Mouse (Mus musculus) liver, embryonic 11.5 days (tissue): Measurements from ENCODE around the gene Nrg4. TPM values are rescaled to one million over a fixed set of nuclear protein-coding genes. Genes with fewer than 3 reads are reported as not detected.
A peak's percentile ranks its signal among the peaks of the same experiment; 100 is the strongest.
"Not testable (repeated sequence)": the region's sequence is repeated elsewhere in the genome, so short reads cannot be mapped to it uniquely, and the experiment has no call there.

Experiments used
- ATAC-seq: fragments of 200-750 bp; cut with Nextera tagmentation; replicated peaks from 2 replicates; pipeline ENCODE4 v1.8.0; 2017; ENCODE audit warnings: moderate number of reproducible peaks, mild to moderate bottlenecking, moderate TSS enrichment, moderate library complexity; ENCODE audit not compliant: low FRiP score
- DNase-seq: peaks from one replicate; pipeline ENCODE4 v3.0.0-alpha.2; 2017; ENCODE audit warnings: low spot score
- H3K27ac ChIP-seq: fragments of 300-500 bp; sonication (generic); 2 replicates; pipeline ENCODE4 v1.5.1; 2014; ENCODE audit warnings: mild to moderate bottlenecking, low read depth, low read length, control low read depth
- H3K27me3 ChIP-seq: fragments of 300-500 bp; sonication (generic); replicated peaks from 2 replicates; pipeline ENCODE4 v1.6.1; 2014; ENCODE audit warnings: low read length, mixed read lengths; ENCODE audit not compliant: control insufficient read depth, insufficient read depth
- H3K36me3 ChIP-seq: fragments of 300-500 bp; sonication (generic); 2 replicates; pipeline ENCODE4 v1.6.1; 2014; ENCODE audit warnings: mild to moderate bottlenecking, low read length, moderate library complexity, mixed read lengths; ENCODE audit not compliant: control insufficient read depth, insufficient read depth
- H3K4me1 ChIP-seq: fragments of 300-500 bp; sonication (generic); replicated peaks from 2 replicates; pipeline ENCODE4 v1.6.1; 2014; ENCODE audit warnings: low read length, mixed read lengths; ENCODE audit not compliant: control insufficient read depth, insufficient read depth
- H3K4me2 ChIP-seq: fragments of 300-500 bp; sonication (generic); 2 replicates; pipeline ENCODE4 v1.6.1; 2014; ENCODE audit warnings: mild to moderate bottlenecking, control low read depth, moderate library complexity
- H3K4me3 ChIP-seq: fragments of 300-500 bp; sonication (generic); 2 replicates; pipeline ENCODE4 v1.5.1; 2014; ENCODE audit warnings: low read depth, low read length, control low read depth
- H3K9ac ChIP-seq: fragments of 300-500 bp; sonication (generic); 2 replicates; pipeline ENCODE4 v1.6.1; 2014; ENCODE audit warnings: low read depth, low read length, control low read depth
- H3K9me3 ChIP-seq: fragments of 300-500 bp; sonication (generic); 2 replicates; pipeline ENCODE4 v1.6.1; 2016; ENCODE audit warnings: low read length, inconsistent platforms, mixed read lengths; ENCODE audit not compliant: control insufficient read depth
- WGBS: fragments of 180-500 bp; shearing (Covaris S2); extraction: QIAGEN DNeasy Blood & Tissue Kit; methylation state at CpG from one replicate; pipeline ENCODE4 v1.1.7; 2014; 5-methylcytosine and 5-hydroxymethylcytosine counted together
- polyA plus RNA-seq: library from polyadenylated mRNA; unstranded; fragments of >200 nt; fragmentation: Nextera tagmentation; extraction: Ambion mirVana; gene quantifications from 2 replicates; pipeline ENCODE4 v1.2.1, GENCODE M21; 2014

Nrg4 gene
- polyA plus RNA-seq, 1 experiment from 2014 or later: 1.1 TPM

DNA sequence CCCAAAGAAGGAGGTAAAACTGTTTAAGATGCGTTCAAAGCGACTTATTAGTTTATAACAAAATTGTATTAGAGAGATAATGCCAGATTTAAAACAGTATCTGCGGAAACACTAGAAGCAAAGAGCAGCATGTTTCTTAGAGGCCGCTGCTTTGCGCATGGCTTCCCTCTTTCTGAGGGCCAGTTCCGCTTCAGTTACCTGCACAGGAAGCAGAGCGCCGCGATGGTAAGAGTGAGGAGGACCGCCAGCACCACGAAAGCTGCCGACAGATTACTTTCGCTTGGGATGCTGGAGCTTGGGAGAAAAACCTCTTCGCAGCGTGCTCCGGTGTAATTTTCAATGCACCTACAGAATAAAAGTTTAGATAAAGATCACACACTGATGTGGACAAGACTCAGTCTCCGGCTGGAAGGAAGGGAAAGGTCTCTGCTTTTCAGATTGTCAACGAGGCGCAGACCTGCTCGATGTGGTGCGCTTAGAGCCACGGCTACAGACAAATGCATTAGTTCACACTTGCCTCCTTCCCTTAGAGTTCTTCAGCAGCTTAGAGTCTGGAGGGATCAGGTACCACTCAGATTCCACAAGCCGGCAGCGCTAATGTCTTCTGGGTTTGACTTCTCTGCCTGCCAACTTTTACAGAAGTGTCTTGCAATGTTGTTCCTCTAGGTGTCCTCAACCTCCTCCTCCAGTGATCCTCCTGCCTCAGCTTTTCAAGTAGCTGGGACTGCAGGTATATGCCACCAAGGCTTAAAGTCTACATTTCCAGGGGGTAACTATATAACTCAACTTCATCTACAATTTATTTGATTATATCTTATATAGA lies 84.6 kb downstream of the Nrg4 start:
- Histone ChIP-seq H3K27me3 (peaks cover 2% of the 10 kb centered on the region; the same call in 1 of the 2 replicates), H3K4me1 (no peaks in the 10 kb centered on the region), H3K4me3 (peak overlapping the region; percentile 37; the same call in 1 of the 2 replicates), H3K9me3 (no peaks in the 10 kb centered on the region), H3K27ac (no peak overlapping the region), H3K4me2 (peak overlapping the region; percentile 66), H3K9ac (no peak overlapping the region), H3K36me3 (no peaks in the 10 kb centered on the region)
- no peak for ATAC-seq
- DNase-seq: peak; percentile 34
- 29% methylated on average over 24 of the region's 24 CpGs for WGBS

DNA sequence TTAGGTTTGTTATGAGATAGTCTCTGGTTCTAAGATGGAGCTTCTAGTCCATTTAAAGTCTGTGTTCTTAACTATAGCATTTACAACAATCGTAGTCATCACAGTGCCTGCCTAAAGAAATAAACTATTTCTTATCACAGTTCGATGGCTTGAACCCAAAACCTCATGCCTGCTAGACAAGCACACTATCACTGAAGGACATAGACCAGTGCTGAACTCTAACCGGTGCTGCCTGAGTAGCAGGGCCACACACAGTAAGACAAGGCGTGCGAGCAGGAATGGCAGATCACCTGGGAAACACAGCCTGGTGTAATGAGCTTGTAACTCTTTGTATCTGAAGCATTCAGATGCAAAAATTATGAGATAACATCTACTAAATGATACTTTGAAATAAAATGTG lies 85.8 kb downstream of the Nrg4 start:
- no peak overlapping the region for H3K4me3 ChIP-seq
- H3K9me3 ChIP-seq: no peaks in the 10 kb centered on the region
- H3K4me2 ChIP-seq: no peak overlapping the region
- H3K9ac ChIP-seq: no peak overlapping the region
- H3K36me3 ChIP-seq: no peaks in the 10 kb centered on the region
- H3K27ac ChIP-seq: no peak overlapping the region
- ATAC-seq (no peak), DNase-seq (no peak)
- peaks cover 2% of the 10 kb centered on the region; the same call in 1 of the 2 replicates for H3K27me3 ChIP-seq
- WGBS: 76% methylated on average over 5 of the region's 5 CpGs
- H3K4me1 ChIP-seq: no peaks in the 10 kb centered on the region

DNA sequence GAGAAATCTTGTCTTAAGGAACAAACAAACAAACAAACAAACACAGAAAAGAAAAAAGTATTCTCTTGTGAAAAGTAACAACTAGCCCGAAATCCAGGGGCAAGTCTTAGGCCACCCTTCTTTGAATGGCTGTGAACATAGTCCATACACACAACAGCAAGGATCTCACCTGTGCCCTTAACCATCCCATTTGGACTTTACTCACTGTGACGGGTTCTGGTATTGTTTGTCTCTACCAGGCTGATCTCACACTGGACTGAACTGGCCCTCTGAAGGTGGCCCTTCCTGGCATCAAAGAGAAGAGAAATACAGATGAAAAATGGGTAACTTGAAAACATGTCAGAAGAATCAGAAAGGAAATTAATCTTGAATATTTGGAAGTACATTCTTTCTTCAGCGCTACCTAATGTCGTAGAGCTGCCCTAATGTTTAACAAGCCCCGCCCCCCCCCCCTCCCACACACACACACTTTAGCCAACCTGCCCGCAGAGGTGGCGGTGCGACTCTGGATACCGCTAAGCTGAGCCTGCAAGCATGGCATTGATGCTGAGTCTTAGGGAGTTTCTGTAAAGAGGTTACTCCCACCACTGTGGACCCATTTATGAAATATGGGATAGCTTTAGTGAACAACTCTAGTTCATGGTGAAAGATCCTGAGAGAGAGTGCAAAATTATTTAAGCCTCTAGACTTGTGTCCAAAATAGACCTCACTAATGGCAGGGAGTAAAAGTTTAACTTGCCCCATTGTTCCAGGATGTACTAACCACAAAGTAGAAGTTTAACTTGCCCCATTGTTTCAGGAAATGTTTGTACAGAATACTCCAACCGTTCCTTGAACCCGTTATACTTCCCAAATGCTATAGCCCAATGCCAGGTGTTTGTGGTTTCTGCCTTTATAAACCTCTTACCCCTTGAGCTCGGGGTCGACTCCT lies 90.1 kb downstream of the Nrg4 start:
- 57% methylated on average over 13 of the region's 13 CpGs for WGBS
- Histone ChIP-seq H3K9ac (no peak overlapping the region), H3K4me3 (no peak overlapping the region), H3K4me1 (no peaks in the 10 kb centered on the region), H3K27ac (no peak overlapping the region), H3K27me3 (0 out of 2 replicates have a peak, but pooled peaks cover under 1% of the 10 kb centered on the region), H3K36me3 (no peaks in the 10 kb centered on the region), H3K4me2 (no peak overlapping the region), H3K9me3 (0 out of 2 replicates have a peak, but pooled peaks cover 2% of the 10 kb centered on the region)
- no peak for ATAC-seq
- no peak for DNase-seq

DNA sequence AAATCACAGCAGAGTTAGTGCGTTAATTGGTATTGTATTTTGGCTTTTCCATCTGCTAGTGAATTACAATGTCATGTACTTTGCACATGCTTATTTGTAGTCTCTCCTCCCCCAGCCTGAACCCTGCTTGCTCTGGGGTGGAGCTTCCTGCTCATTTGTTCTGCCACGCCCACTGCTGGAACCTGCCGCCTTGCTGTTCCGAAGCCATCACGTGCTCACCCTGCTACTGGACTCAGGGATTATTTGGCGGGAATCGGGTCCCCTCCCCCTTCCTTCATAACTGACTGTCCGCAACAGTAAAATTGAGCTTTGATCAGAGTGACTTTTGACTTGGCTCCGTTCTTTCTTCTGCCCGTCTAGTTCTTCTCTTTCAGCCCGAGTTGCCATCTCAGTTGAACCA lies 93.6 kb downstream of the Nrg4 start:
- H3K4me2 ChIP-seq, H3K9ac ChIP-seq, H3K9me3 ChIP-seq, ATAC-seq, H3K4me1 ChIP-seq, H3K4me3 ChIP-seq, DNase-seq, H3K36me3 ChIP-seq, H3K27ac ChIP-seq, H3K27me3 ChIP-seq: not testable (repeated sequence)
- WGBS: 59% methylated on average over 11 of the region's 11 CpGs

DNA sequence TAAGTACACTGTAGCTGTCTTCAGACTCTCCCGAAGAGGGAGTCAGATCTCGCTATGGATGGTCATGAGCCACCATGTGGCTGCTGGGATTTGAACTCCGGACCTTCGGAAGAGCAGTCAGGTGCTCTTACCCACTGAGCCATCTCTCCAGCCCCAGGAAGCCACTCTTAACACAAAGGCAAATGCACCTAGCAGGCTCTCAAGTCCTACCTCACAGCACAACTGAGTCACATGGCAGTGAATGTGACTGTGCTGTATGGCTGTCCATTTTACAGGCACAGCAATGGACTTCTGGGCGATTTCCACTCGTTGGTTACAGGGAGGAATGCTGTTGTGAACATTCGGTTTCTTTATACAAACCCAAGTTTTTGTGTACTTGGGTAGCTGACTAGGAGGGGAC lies 94.1 kb downstream of the Nrg4 start:
- no peak overlapping the region for H3K9ac ChIP-seq
- no peak overlapping the region for H3K4me2 ChIP-seq
- no peaks in the 10 kb centered on the region for H3K27me3 ChIP-seq
- H3K9me3 ChIP-seq: 0 out of 2 replicates have a peak, but pooled peaks cover 2% of the 10 kb centered on the region
- H3K36me3 ChIP-seq: no peaks in the 10 kb centered on the region
- WGBS: 88% methylated on average over 7 of the region's 7 CpGs
- H3K27ac ChIP-seq: no peak overlapping the region
- DNase-seq: no peak
- H3K4me3 ChIP-seq: no peak overlapping the region
- ATAC-seq: no peak
- H3K4me1 ChIP-seq: no peaks in the 10 kb centered on the region

DNA sequence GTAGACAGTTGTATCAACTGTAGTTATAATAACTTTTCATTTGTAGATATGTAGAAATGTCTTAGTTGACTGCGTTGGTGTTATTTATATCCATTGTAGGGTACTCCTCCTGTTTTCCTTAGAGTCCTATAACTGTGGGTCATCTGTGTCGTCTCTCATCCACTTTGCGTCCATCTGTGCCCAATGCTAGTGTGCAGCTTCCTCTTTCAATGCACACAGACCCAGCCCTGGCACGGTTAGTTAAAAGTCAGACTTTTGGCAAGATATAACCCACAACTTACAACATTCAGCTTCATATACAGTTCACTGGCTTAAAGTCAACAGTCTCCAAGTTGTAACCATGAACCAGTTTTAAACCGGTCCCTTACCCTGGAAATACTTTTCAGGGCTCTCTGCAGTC lies 94.5 kb downstream of the Nrg4 start:
- Histone ChIP-seq H3K4me2 (no peak overlapping the region), H3K9me3 (0 out of 2 replicates have a peak, but pooled peaks cover 2% of the 10 kb centered on the region), H3K36me3 (no peaks in the 10 kb centered on the region), H3K4me1 (no peaks in the 10 kb centered on the region), H3K27me3 (no peaks in the 10 kb centered on the region), H3K4me3 (no peak overlapping the region), H3K27ac (no peak overlapping the region), H3K9ac (no peak overlapping the region)
- ATAC-seq (no peak), DNase-seq (no peak)
- WGBS: 81% methylated on average over 5 of the region's 5 CpGs

DNA sequence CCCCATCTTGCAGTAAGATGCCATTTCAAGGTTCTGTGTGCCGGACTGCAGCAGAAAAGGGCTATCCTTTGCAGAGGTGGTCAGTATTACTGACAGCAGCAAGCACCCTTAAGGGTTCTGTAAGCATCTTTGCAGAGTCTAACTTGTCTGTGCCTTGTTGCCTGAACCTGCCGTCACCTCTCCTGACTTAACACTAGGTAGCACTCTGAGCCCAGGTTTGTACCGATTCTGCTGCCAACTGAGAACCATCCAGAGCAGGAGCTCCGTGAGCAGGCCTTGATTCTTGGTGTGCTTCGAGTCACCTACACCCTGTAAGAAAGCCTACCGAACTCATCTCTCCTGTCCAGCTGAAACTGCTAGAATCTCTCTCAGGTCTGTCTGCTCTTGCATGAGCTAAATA lies 95.1 kb downstream of the Nrg4 start:
- Histone ChIP-seq H3K27me3 (no peaks in the 10 kb centered on the region), H3K27ac (no peak overlapping the region), H3K9me3 (0 out of 2 replicates have a peak, but pooled peaks cover 2% of the 10 kb centered on the region), H3K4me2 (no peak overlapping the region), H3K4me1 (no peaks in the 10 kb centered on the region), H3K4me3 (no peak overlapping the region), H3K36me3 (no peaks in the 10 kb centered on the region), H3K9ac (no peak overlapping the region)
- ATAC-seq (no peak), DNase-seq (no peak)
- 66% methylated on average over 6 of the region's 6 CpGs for WGBS

DNA sequence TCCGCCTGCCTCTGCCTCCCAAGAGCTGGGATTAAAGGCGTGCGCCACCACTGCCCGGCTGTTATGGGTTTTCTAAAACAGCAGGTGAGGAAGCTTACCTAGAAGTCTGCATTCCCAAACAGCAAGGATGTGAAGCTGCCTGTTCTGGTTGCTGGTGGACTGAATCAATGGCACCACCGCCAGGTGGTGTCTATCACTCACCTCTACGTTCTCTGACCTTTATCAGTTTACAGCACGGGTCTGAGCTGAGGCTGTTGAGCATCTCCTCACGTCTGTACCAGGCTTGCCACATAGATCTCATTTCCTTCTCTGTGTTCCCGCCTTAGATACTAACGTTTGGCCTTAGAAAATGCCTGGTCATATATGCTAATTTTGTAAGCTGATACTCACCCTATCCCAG lies 97.6 kb downstream of the Nrg4 start:
- H3K9me3 ChIP-seq: no peaks in the 10 kb centered on the region
- no peak overlapping the region for H3K4me2 ChIP-seq
- H3K27ac ChIP-seq: no peak overlapping the region
- 58% methylated on average over 10 of the region's 10 CpGs for WGBS
- H3K4me1 ChIP-seq: no peaks in the 10 kb centered on the region; the same call in 1 of the 2 replicates
- ATAC-seq (no peak), DNase-seq (no peak)
- H3K4me3 ChIP-seq: no peak overlapping the region
- no peak overlapping the region for H3K9ac ChIP-seq
- H3K36me3 ChIP-seq: peaks cover 8% of the 10 kb centered on the region
- H3K27me3 ChIP-seq: no peaks in the 10 kb centered on the region
